Mouse (Mus musculus) left cerebral cortex, postnatal 14 days (tissue): ENCODE results near the gene Stk33. TPM values are rescaled to one million over a fixed set of nuclear protein-coding genes. Genes with fewer than 3 reads are reported as not detected.
A peak's percentile ranks its signal among the peaks of the same experiment; 100 is the strongest.

ENCODE experiments used
- DNase-seq, 2 experiments: peaks; one replicate each; pipeline ENCODE4 v3.0.0; 2021 to 2022; ENCODE audit warnings: low spot score in 2 of 2, mixed read lengths in 1 of 2
- intact Hi-C: fragments of 180-260 bp; cut with DNase I; formaldehyde crosslinking; loops from one replicate; pipeline ENCODE4 v1.15.1; 2025
- total RNA-seq, 2 experiments: library from RNA; stranded (reverse); gene quantifications; 2 replicates each; pipeline ENCODE4 v1.2.3; 2021

Gene Stk33
- total RNA-seq, 2 experiments from 2014 or later: 0.70 to 1.1 TPM

- intact Hi-C loops: no loop called here
Observed at GRCm38 (mm10) chr7:109266181-109266580, 172.7 kb downstream of the Stk33 start.

GRCm38 (mm10) chr7:109265606-109266005 is 173.3 kb downstream of the Stk33 start:
- DNase-seq: no peak

More at GRCm38 (mm10) chr7:109266181-109266580, 172.7 kb downstream of the Stk33 start:
- DNase-seq: no peak

GRCm38 (mm10) chr7:109255506-109256352 is 183.2 kb downstream of the Stk33 start:
- intact Hi-C loops: no loop called here
- peak; percentile 65 to 68 for DNase-seq

More at GRCm38 (mm10) chr7:109265606-109266005, 173.3 kb downstream of the Stk33 start:
- intact Hi-C loops: no loop called here

GRCm38 (mm10) chr7:109251418-109251817 is 187.5 kb downstream of the Stk33 start:
- intact Hi-C loops: no loop called here
- DNase-seq: no peak

- DNase-seq: no peak
- intact Hi-C loops: no loop called here
Observed at GRCm38 (mm10) chr7:109244776-109245175, 194.1 kb downstream of the Stk33 start.

GRCm38 (mm10) chr7:109241313-109241712 is 197.6 kb downstream of the Stk33 start:
- intact Hi-C loops: no loop called here
- DNase-seq: no peak

- DNase-seq: no peak
- intact Hi-C loops: no loop called here
Observed at GRCm38 (mm10) chr7:109239346-109239745, 199.5 kb downstream of the Stk33 start.

GRCm38 (mm10) chr7:109238724-109239123 is 200.2 kb downstream of the Stk33 start:
- DNase-seq: no peak
- intact Hi-C loops: no loop called here

- DNase-seq: no peak
- intact Hi-C loops: no loop called here
Observed at GRCm38 (mm10) chr7:109234882-109235640, 203.8 kb downstream of the Stk33 start.

- no peak for DNase-seq
- intact Hi-C loops: no loop called here
Observed at GRCm38 (mm10) chr7:109234476-109234875, 204.4 kb downstream of the Stk33 start.

GRCm38 (mm10) chr7:109231881-109232321 is 207.0 kb downstream of the Stk33 start:
- intact Hi-C loops: loop anchor here (2.0 kb wide), 1 partner anchor 53 kb away; no protein-coding TSS in a partner anchor
- peak; percentile 16 to 22 for DNase-seq

GRCm38 (mm10) chr7:109231307-109231706 is 207.6 kb downstream of the Stk33 start:
- intact Hi-C loops: no loop called here
- DNase-seq: no peak

GRCm38 (mm10) chr7:109230806-109231205 is 208.1 kb downstream of the Stk33 start:
- intact Hi-C loops: no loop called here

More at GRCm38 (mm10) chr7:109230806-109231205, 208.1 kb downstream of the Stk33 start:
- DNase-seq: peak; percentile 77 to 88

Other genes starting within 250 kb of the Stk33 start
- 10 to 100 TPM in 1 of 2 experiments, 1 to 10 TPM in 1; 8.7 to 11.0 TPM for gene Trim66, start 69.1 kb upstream of the Stk33 start, total RNA-seq
- gene Rpl27a, start 80.1 kb upstream of the Stk33 start, total RNA-seq: 100 to 1,000 TPM; 101 to 121 TPM